Mouse (Mus musculus): ENCODE results near the gene Klf17.

GRCm38 (mm10) chr4:117737559-117737958 lies 27.9 kb downstream of the Klf17 start:
- TF ChIP-seq CTCF (IDR thresholded peaks at IDR 0.05; ENCODE audit: borderline replicate concordance, insufficient read depth, low read depth, low read length) (no peak), POLR2A (IDR thresholded peaks at IDR 0.05; ENCODE audit: borderline replicate concordance, insufficient read depth, low read length) (no peak)

Measured in cerebellum, adult 2 months (tissue).